Comparison of ENCODE assay signal across 8 mouse cellular contexts in the genomic region with DNA sequence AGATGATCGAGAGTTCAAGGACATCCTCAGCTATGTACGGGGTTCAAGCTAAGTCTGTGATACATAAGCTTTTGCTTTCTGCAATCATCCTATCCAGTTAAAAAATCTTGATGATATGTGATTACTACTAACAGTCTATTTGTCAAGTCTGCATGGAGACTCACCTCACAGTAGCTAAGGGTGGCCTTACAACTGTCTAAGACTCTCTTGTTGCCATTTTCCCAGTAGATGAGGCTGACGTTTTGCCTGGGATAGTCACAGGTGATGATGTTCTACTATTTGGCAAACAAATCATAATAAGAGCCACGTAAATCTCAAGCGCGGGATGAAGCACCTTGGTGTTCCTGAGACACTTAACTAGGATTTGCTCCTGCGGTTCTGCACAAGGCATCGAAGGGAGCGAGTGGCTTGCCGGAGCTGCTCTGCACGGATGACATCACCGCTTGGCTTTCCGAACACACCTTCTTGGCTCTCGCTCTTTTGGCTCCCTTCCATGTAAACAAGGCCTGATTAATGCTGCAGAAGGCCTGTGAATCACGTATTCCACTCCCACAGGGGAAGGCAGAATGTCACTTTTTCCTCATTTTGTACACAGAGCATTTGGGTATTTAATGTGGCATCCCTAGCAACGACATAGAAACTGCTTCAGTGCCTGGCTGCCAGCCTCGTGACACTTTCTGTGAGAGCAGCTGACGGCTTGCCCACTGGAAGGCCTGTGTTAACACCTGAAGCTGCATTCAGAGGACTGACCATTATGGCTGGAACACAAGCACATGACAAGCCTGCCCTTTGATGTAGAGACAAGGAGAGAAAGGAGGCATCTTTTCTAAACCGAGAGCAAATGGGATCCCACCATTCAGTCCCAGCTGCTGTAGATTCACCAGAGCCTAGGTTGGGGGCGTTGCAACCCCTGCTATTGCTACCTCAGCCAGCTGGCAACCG.
DNase-seq lines count a peak whose midpoint lies in the region; TF ChIP-seq lines count a peak whose summit lies in the region.
"Had no signal": no experiment of that assay in that cellular context is flagged by ENCODE, and none has a peak within 500 bp of the region (broad histone marks: within the 10 kb centered on the region; RNA-seq: fewer than 3 reads in every experiment).

No protein-coding gene starts in this region.

- TF ChIP-seq EP300 in heart, adult 2 months (IDR thresholded peaks at IDR 0.05; ENCODE audit: insufficient read depth, low read depth, low read length) = peak; percentile 92

- H3K79me2 ChIP-seq in heart, adult 2 months (replicated peaks; ENCODE audit: control insufficient read depth, insufficient read depth, low read length) = no peaks in the 10 kb centered on the region

- WGBS in heart, adult 2 months = 29% methylated on average over 21 of the region's 21 CpGs

- H3K4me1 ChIP-seq in heart, adult 2 months (ENCODE audit: control insufficient read depth, insufficient read depth, low read length) = peaks cover 6% of the 10 kb centered on the region

- no peaks in the 10 kb centered on the region for H3K36me3 ChIP-seq in heart, adult 2 months (ENCODE audit: control insufficient read depth, insufficient read depth, low read length)

- H3K27ac ChIP-seq in heart, adult 2 months = peak overlapping the region; percentile 82

- TF ChIP-seq CTCF in heart, adult 2 months (IDR thresholded peaks at IDR 0.05) = no peak

- TF ChIP-seq POLR2A in heart, adult 2 months (IDR thresholded peaks at IDR 0.05; ENCODE audit: insufficient read depth, low read depth, low read length) = 0 out of 2 replicates have a peak, but pooled peaks have one; percentile 20

- no peak overlapping the region for H3K9ac ChIP-seq in heart, adult 2 months (ENCODE audit: low read depth, low read length)

- intact Hi-C loops in heart, adult 2 months (cut with DNase I) = loop anchor here (2.0 kb wide), 1 partner anchor 72 kb away; no protein-coding TSS in a partner anchor

- no peaks in the 10 kb centered on the region for H3K27me3 ChIP-seq in heart, adult 2 months (ENCODE audit: control insufficient read depth, insufficient read depth, low read length)

- H3K4me3 ChIP-seq in heart, adult 2 months = no peak overlapping the region
- H3K4me3 ChIP-seq: myocyte had no signal

- peak; percentile 85 for DNase-seq in adrenal gland, postnatal 14 days
- DNase-seq in cerebellum, adult 9-10 months = peak; percentile 87
- DNase-seq in heart, adult 2 months = peak; percentile 74 to 84
- peak; percentile 56 for DNase-seq in kidney, postnatal 14 days
- peak; percentile 76 to 86 for DNase-seq in lung, adult 18-20 months
- DNase-seq in right cerebral cortex, postnatal 25 days = peak; percentile 78
- DNase-seq in spleen, adult 12 weeks (ENCODE audit: low spot score) = no peak
